Mouse (Mus musculus) bone marrow macrophage, adult 2 months (primary cell): ENCODE measurements around the gene Deaf1. TPM values are rescaled to one million over a fixed set of nuclear protein-coding genes. Genes with fewer than 3 reads are reported as not detected.

Source experiments
- H3K27ac ChIP-seq: 2 replicates; pipeline ENCODE4 v1.5.1; 2012; ENCODE audit warnings: low read depth, low read length; ENCODE audit not compliant: insufficient read depth
- H3K4me1 ChIP-seq: 2 replicates; pipeline ENCODE4 v1.6.1; 2012; ENCODE audit warnings: low read length; ENCODE audit not compliant: control insufficient read depth, insufficient read depth
- H3K4me3 ChIP-seq: 2 replicates; pipeline ENCODE4 v1.5.1; 2012; ENCODE audit warnings: mild to moderate bottlenecking, low read length, moderate library complexity; ENCODE audit not compliant: insufficient read depth
- CTCF ChIP-seq: IDR thresholded peaks from 2 replicates; pipeline ENCODE4 v1.5.1; 2012; ENCODE audit warnings: low read depth, mild to moderate bottlenecking, low read length, moderate library complexity
- POLR2A ChIP-seq: IDR thresholded peaks from 2 replicates; pipeline ENCODE4 v1.6.1; 2012; ENCODE audit warnings: mild to moderate bottlenecking, low read depth, low read length, borderline replicate concordance
- polyA plus RNA-seq: library from polyadenylated mRNA; stranded (reverse); fragments of >200 nt; gene quantifications from 2 replicates; pipeline ENCODE4 v1.2.4, GENCODE M21; 2012; ENCODE audit not compliant: missing spikeins, insufficient read depth, insufficient read length

The Deaf1 gene
- polyA plus RNA-seq, 1 experiment: 37.4 TPM

DNA sequence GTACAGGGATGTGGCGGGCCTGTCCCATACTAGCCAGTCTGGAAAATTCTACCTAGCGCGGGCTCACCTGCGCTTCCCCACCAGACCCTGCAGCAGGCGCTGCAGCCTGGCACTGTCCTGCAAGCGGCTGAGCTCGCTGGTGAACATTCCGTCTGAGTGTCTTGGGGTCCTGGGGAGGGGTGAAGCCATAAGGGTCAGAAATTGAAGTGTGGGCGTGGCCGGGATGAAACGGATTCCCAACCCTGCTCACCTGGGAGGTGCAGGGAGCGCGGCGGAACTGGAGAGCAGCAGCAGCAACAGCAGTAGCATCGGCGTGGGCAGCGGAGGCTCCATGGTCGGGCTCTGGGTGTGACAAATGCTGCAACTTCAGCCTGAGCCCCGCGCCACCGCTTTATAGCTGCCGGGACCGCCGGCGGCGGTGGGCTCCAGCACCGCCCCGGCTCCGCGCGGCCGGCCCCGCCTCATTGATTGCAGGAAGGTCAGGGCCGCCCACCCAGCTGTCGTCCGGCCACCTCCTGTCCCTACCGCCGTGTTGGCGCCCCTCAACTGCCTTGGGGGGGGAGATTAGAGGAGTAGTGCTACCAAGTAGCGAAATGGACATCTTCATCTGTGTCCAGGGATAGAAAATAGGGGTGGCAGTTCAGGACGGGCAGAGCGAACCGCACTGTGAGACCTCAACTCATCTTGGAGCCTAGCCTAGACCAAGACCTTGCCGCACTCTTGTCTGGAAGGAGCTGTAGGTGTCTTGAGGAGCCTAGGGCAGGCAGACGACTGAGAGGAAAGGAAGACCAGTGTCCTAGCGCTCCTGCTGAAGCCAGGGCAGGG is 48.5 kb downstream of the Deaf1 start, which contains the start of gene Sct:
TSS of gene Sct (minus strand) at position 368 of the 825 bp plus-strand sequence.
- Histone ChIP-seq H3K4me1 (no peaks in the 10 kb centered on the region), H3K4me3 (no peak within 1 kb of the TSS), H3K27ac (no peak within 1 kb of the TSS)
- TF ChIP-seq CTCF (no peak), POLR2A (no peak)

DNA sequence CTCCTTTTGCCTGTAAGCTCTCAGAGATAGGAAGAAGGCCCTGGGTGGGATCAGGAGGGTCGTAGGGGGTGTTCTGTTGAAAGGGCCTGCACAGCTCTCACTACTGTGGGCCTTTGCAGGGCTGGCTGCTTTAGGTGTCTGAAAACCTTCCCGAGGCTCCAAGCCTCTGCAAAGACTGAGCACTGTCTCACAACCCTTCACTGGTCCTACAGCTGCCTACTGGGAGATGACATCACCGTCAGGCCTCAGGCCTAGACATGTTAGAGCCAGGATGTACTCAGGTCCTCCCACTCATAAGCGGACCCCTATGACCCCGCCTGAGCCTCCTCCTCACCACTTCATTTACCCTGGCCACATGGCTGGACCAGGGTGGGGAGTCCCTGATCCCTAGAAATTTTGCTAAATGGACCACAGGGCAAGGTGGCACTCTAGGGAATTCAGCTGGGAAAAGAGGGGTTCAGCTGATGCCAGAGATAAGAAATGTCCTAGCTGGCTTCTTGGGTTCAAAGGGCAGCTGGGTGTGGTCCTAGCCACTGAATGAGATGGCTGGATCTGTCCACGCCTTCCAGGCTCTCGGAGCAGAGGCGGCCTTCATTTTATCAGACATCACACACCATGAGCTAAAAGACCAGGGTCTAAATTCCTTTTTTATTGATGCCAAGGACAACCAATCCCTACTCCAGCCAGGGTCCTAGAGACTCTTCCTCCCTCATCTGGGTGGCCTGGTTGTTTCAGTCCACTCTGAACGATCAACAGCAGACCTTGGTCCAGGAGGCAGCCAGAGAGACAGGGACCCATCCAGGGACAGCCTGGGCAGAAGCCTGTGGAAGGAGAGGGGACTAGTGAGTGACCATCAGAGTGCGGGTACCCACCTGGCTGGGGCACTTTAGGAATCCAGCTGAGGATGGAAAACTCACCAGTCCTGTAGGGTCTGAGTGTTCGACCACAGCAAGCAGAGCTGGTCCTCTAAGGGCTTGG is 49.5 kb downstream of the Deaf1 start:
- no peaks in the 10 kb centered on the region for H3K4me1 ChIP-seq
- no peak overlapping the region for H3K4me3 ChIP-seq
- no peak for TF ChIP-seq POLR2A
- no peak for TF ChIP-seq CTCF
- H3K27ac ChIP-seq: no peak overlapping the region

DNA sequence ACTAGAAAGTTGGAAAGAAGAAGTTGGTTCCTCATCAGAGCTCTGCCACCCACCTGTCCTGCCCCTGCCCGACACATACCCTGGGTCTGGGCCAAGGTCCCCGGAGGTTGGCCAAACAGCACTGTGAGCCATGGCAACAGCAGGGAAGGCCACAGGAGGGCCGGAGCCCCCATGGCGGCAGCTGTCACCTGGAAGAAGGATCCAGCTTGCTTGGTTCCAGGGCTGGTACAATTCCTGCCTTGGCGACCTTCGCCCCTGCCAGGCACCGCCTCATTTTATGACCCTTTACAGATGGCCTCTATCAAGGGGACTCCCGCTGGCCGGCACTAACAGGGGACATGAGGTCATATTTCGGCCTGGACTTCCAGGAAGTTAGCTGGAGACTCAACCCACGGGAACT is 50.9 kb downstream of the Deaf1 start, which contains the start of gene Cdhr5:
TSS of gene Cdhr5 (minus strand) at position 241 of the 400 bp plus-strand sequence.
- Histone ChIP-seq H3K4me3 (no peak within 1 kb of the TSS), H3K4me1 (no peaks in the 10 kb centered on the region), H3K27ac (no peak within 1 kb of the TSS)
- TF ChIP-seq POLR2A (no peak), CTCF (no peak)

DNA sequence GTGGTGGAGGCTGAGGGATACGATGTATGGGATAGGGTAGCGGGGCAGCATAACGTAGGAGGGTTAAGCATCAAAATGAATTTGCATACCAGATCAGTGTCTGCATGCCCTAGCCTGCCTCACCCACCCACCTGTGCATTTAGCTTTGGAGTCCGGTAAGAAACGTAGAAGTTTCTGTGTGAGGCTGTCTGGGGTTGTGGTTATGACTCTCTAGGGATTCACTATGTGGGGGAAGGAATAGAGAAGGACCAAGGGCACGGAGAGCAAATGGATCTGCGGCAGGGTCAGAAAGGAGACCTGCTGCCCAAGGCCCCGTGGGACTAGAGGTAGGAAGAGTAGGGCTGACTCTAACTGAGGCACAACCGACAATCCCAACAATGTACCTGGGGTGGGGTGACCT is 52.1 kb downstream of the Deaf1 start:
- no peak for TF ChIP-seq POLR2A
- no peak for TF ChIP-seq CTCF
- Histone ChIP-seq H3K4me1 (no peaks in the 10 kb centered on the region), H3K4me3 (no peak overlapping the region), H3K27ac (no peak overlapping the region)

DNA sequence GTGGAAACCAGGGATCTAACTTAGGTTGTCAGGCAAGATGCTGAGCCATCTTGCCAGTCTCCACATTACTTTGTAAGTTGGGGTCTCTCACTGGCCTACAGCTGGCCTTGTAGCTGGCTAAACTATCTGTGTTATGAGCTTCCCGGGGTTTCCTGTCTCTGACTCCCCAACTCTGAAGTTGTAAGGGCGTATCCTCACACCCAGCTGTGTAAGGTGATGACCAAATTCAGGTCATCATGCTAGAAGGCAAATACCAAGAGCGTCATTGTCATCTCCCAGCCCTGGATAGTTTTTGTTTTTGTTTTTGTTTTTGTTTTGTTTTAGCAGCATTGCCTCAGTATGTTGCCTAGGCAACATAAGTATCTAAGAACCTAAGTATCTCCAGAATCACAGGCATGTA is 56.9 kb downstream of the Deaf1 start:
- H3K4me3 ChIP-seq: no peak overlapping the region
- no peak for TF ChIP-seq CTCF
- no peak for TF ChIP-seq POLR2A
- H3K4me1 ChIP-seq: peaks cover 16% of the 10 kb centered on the region
- H3K27ac ChIP-seq: no peak overlapping the region

DNA sequence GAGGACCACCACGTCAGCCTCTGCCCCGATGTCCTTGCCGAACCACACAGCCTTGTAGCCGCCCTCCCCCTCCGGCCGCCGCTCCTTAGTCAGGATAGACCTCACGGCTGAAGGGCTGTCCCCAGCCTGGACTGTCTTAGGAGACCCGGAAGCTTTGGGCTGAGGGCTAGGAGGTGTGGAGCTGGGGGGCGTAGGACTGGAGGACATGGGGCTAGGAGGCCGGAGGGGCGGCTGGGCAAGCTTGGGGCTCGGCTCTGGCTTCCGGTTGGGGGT is 58.3 kb downstream of the Deaf1 start:
- H3K27ac ChIP-seq: peak overlapping the region; percentile 42
- TF ChIP-seq POLR2A: no peak
- TF ChIP-seq CTCF: no peak
- H3K4me1 ChIP-seq: peaks cover 23% of the 10 kb centered on the region
- peak overlapping the region; percentile 53 for H3K4me3 ChIP-seq

DNA sequence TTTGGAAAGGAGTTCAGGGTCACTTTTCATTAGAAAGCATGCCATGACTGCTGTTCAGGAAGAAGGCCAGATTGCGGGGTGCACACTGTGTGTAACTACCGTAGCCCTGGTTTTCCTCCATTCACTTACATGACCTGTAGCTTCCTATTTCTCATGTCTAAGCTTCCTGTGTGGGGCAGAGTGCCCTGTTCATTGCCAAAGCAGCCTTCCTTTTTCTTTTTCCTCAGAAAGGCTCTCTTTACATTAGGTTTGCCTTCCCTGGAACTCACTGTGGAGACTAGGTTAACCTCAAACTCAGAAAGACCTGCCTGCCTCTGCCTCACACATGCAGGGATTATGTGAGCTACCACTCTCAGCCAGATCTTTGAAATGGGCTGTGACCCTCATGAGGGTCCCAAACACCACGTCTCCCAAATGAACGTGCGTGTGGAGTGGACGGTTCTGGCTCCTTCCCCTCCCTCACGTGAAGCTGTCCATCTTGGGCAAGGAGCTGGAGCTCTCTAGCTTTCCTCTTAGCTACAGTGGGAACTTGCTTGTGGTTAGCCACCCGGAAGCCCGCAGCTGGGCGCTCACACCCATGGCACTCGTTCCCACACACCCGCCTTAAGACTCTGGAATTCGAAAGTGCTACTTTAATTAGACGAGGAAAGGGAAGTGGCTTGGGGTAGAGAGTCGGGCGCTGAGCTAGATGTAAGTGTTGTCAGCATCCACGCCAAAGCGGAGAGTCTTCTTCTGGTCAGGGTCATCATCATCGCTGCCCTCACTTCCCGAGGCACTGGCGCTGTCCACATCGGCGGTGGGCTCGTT is 58.8 kb downstream of the Deaf1 start:
- peaks cover 23% of the 10 kb centered on the region for H3K4me1 ChIP-seq
- no peak for TF ChIP-seq CTCF
- TF ChIP-seq POLR2A: no peak
- H3K4me3 ChIP-seq: peak overlapping the region; percentile 53

DNA sequence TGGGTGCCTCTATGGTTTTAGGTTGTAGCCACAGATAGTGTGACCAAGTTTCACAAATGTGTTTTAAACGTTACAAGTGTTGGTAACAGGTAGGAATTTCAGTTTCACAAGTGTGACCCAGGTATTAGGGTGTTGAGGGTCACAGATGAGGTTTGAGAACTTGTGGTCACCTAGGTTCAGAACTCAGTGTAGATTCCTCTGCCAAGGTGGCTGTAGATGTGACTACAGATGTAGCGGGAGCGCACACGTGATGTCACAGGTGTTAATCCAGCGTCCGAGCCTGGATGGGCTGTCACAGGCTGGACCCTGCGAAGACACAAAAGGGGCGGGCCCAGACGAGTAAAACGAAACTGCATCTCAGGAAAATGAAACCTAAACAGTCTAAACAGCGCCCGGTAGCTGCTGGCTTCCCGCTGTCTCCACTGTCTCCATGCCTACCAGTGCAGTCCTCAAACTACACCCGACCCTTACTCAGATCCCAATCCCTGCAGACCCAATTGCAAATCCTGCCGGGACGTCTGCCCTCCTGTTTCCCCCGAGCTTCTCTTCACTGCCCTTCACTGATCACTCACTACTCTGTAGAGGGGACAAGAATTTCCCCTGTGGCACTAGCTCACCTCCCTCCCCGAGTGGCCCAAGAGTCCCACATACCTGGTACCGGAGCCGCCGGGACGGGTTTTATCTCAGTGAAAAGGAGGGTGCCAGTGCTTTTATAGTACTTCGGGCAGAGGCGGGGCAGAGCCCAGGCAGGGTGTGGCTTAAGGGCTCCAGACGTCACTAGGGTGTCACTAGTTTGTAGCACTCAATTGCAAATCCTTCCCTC is 61.5 kb downstream of the Deaf1 start, which contains the start of gene Irf7:
TSS of gene Irf7 (minus strand) at position 743 of the 823 bp plus-strand sequence.
- Histone ChIP-seq H3K4me1 (peaks cover 23% of the 10 kb centered on the region), H3K4me3 (peak within 1 kb of the TSS; percentile 78), H3K27ac (no peak within 1 kb of the TSS)
- TF ChIP-seq CTCF (no peak), POLR2A (no peak)

More for the DNA sequence above, 58.8 kb downstream of the Deaf1 start:
- H3K27ac ChIP-seq: peak overlapping the region; percentile 82
